Mouse (Mus musculus) limb, embryonic 11.5 days (tissue): Measurements from ENCODE around the gene Il20. TPM values are rescaled to one million over a fixed set of nuclear protein-coding genes. Genes with fewer than 3 reads are reported as not detected.

Source experiments
- ATAC-seq: fragments of 200-750 bp; cut with Nextera tagmentation; 2 replicates; pipeline ENCODE4 v1.8.0; 2017; ENCODE audit warnings: low read depth; ENCODE audit not compliant: insufficient number of reproducible peaks, low FRiP score, low TSS enrichment
- DNase-seq: peaks from one replicate; pipeline ENCODE4 v3.0.0-alpha.2; 2015; ENCODE audit warnings: low spot score
- H3K27ac ChIP-seq: fragments of 300-500 bp; sonication (generic); replicated peaks from 2 replicates; pipeline ENCODE4 v1.5.1; 2014; ENCODE audit warnings: low read depth, mild to moderate bottlenecking, low read length
- H3K27me3 ChIP-seq: fragments of 300-500 bp; sonication (generic); 2 replicates; pipeline ENCODE4 v1.6.1; 2014; ENCODE audit warnings: mild to moderate bottlenecking, low read length, mixed read lengths; ENCODE audit not compliant: control insufficient read depth, insufficient read depth
- H3K36me3 ChIP-seq: fragments of 300-500 bp; sonication (generic); 2 replicates; pipeline ENCODE4 v1.6.1; 2014; ENCODE audit warnings: mild to moderate bottlenecking, low read length, moderate library complexity, mixed read lengths; ENCODE audit not compliant: control insufficient read depth, insufficient read depth
- H3K4me1 ChIP-seq: fragments of 300-500 bp; sonication (generic); 2 replicates; pipeline ENCODE4 v1.6.1; 2014; ENCODE audit warnings: low read length, mixed read lengths; ENCODE audit not compliant: control insufficient read depth, insufficient read depth
- H3K4me2 ChIP-seq: fragments of 300-500 bp; sonication (generic); 2 replicates; pipeline ENCODE4 v1.6.1; 2014; ENCODE audit warnings: low read depth, mild to moderate bottlenecking, moderate library complexity; ENCODE audit not compliant: severe bottlenecking
- H3K4me3 ChIP-seq: fragments of 300-500 bp; sonication (generic); 2 replicates; pipeline ENCODE4 v1.5.1; 2014; ENCODE audit warnings: low read depth, low read length
- H3K9ac ChIP-seq: fragments of 300-500 bp; sonication (generic); 2 replicates; pipeline ENCODE4 v1.6.1; 2014; ENCODE audit warnings: mild to moderate bottlenecking, low read length
- H3K9me3 ChIP-seq: fragments of 300-500 bp; sonication (generic); 2 replicates; pipeline ENCODE4 v1.6.1; 2016; ENCODE audit warnings: low read length; ENCODE audit not compliant: control insufficient read depth
- WGBS: fragments of 180-500 bp; shearing (Covaris S2); extraction: QIAGEN DNeasy Blood & Tissue Kit; methylation state at CpG from one replicate; pipeline ENCODE4 v1.1.7; 2014; 5-methylcytosine and 5-hydroxymethylcytosine counted together
- polyA plus RNA-seq: library from polyadenylated mRNA; unstranded; fragments of >200 nt; fragmentation: Nextera tagmentation; extraction: Ambion mirVana; gene quantifications from 2 replicates; pipeline ENCODE4 v1.2.1, GENCODE M21; 2014

Gene Il20
- polyA plus RNA-seq, 1 experiment from 2014 or later = not detected

DNA sequence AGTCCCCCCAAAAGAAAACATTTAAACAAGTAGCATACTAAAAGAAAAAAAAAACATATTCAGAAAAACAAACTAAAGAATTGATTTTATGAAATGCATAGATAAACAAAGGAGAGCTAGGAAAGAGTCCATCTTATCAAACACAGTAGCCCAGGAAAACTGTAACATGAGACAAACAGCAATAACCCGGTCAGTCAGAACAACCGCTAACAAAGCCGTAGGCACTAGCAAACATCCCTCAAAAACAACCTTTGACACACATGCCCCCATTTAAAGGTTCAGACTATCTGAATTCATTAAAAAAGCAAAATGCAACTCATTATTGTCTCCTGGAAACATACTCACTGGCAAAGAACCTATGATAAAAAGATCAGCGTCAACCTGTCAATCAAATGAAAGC lies 53.8 kb downstream of the Il20 start:
- Histone ChIP-seq H3K27me3 (no peaks in the 10 kb centered on the region), H3K36me3 (no peaks in the 10 kb centered on the region), H3K4me2 (no peak overlapping the region), H3K9ac (no peak overlapping the region), H3K27ac (no peak overlapping the region), H3K4me1 (no peaks in the 10 kb centered on the region), H3K4me3 (no peak overlapping the region), H3K9me3 (no peaks in the 10 kb centered on the region)
- DNase-seq = no peak
- WGBS = 82% methylated on average over 4 of the region's 4 CpGs
- no peak for ATAC-seq

Other genes with a start within 250 kb of the Il20 start
- not detected in 2 replicates for gene C4bp, start 249.8 kb downstream of the Il20 start, polyA plus RNA-seq
- gene Gm29427, start 195.7 kb downstream of the Il20 start, polyA plus RNA-seq = not detected in 2 replicates
- 5.9 and 7.2 TPM in 2 replicates for gene Yod1, start 194.1 kb downstream of the Il20 start, polyA plus RNA-seq
- 4.5 and 5.8 TPM in 2 replicates for gene Pfkfb2, start 182.2 kb downstream of the Il20 start, polyA plus RNA-seq
- 0.34 and 0.59 TPM in 2 replicates for gene AA986860, start 179.5 kb downstream of the Il20 start, polyA plus RNA-seq
- not detected in 2 replicates for gene Fcamr, start 110.5 kb downstream of the Il20 start, polyA plus RNA-seq
- gene Pigr, start 84.8 kb downstream of the Il20 start, polyA plus RNA-seq = not detected in 2 replicates
- 0.45 TPM in 1 of 2 replicates, not detected in the other for gene Fcmr, start 45.8 kb downstream of the Il20 start, polyA plus RNA-seq
- gene Il24, start 24.0 kb downstream of the Il20 start, polyA plus RNA-seq = not detected in 2 replicates
- not detected in 2 replicates for gene Il19, start 28.7 kb upstream of the Il20 start, polyA plus RNA-seq
- gene Il10, start 108.4 kb upstream of the Il20 start, polyA plus RNA-seq = 0.24 TPM in 1 of 2 replicates, not detected in the other
- gene Mapkapk2, start 186.4 kb upstream of the Il20 start, polyA plus RNA-seq = 43.5 and 47.6 TPM in 2 replicates
- 4.2 and 5.7 TPM in 2 replicates for gene Dyrk3, start 226.9 kb upstream of the Il20 start, polyA plus RNA-seq
- 70.3 and 72.3 TPM in 2 replicates for gene Eif2d, start 241.7 kb upstream of the Il20 start, polyA plus RNA-seq